Mouse (Mus musculus): Measurements from ENCODE around the gene Runx3.

Runx3 gene

GRCm38 (mm10) chr4:135150031-135150801, 29.8 kb downstream of the Runx3 start:
- DNase-seq (ENCODE audit: low spot score in 2 of 2): peak; percentile 38 to 48

GRCm38 (mm10) chr4:135151111-135151987, 30.9 kb downstream of the Runx3 start:
- peak in 1 of 2 experiments; percentile 41 for DNase-seq (ENCODE audit: low spot score in 2 of 2)

- DNase-seq (ENCODE audit: low spot score in 2 of 2): peak in 1 of 2 experiments; percentile 35
Measured at GRCm38 (mm10) chr4:135151988-135152594, 31.6 kb downstream of the Runx3 start.

GRCm38 (mm10) chr4:135152834-135153259, 32.4 kb downstream of the Runx3 start:
- DNase-seq (ENCODE audit: low spot score in 2 of 2): peak in 1 of 2 experiments; percentile 41

GRCm38 (mm10) chr4:135153260-135154088, 33.0 kb downstream of the Runx3 start:
- DNase-seq (ENCODE audit: low spot score in 2 of 2): peak in 1 of 2 experiments; percentile 50

- no peak for DNase-seq (ENCODE audit: low spot score in 2 of 2)
Measured at GRCm38 (mm10) chr4:135154089-135154949, 33.9 kb downstream of the Runx3 start.

GRCm38 (mm10) chr4:135155106-135155800, 34.8 kb downstream of the Runx3 start:
- DNase-seq (ENCODE audit: low spot score in 2 of 2): no peak

GRCm38 (mm10) chr4:135155805-135156469, 35.5 kb downstream of the Runx3 start:
- DNase-seq (ENCODE audit: low spot score in 2 of 2): no peak

- DNase-seq (ENCODE audit: low spot score in 2 of 2): no peak
Measured at GRCm38 (mm10) chr4:135156531-135156930, 36.1 kb downstream of the Runx3 start.

GRCm38 (mm10) chr4:135157329-135157728, 36.9 kb downstream of the Runx3 start:
- no peak for DNase-seq (ENCODE audit: low spot score in 2 of 2)

GRCm38 (mm10) chr4:135158724-135159409, 38.4 kb downstream of the Runx3 start:
- DNase-seq (ENCODE audit: low spot score in 2 of 2): no peak

- DNase-seq (ENCODE audit: low spot score in 2 of 2): no peak
Measured at GRCm38 (mm10) chr4:135159663-135160062, 39.2 kb downstream of the Runx3 start.

GRCm38 (mm10) chr4:135160168-135160567, 39.7 kb downstream of the Runx3 start:
- DNase-seq (ENCODE audit: low spot score in 2 of 2): no peak

- DNase-seq (ENCODE audit: low spot score in 2 of 2): no peak
Measured at GRCm38 (mm10) chr4:135161441-135161840, 41.0 kb downstream of the Runx3 start.

- DNase-seq (ENCODE audit: low spot score in 2 of 2): no peak
Measured at GRCm38 (mm10) chr4:135165761-135166160, 45.3 kb downstream of the Runx3 start.

GRCm38 (mm10) chr4:135166413-135167225, 46.2 kb downstream of the Runx3 start:
- DNase-seq (ENCODE audit: low spot score in 2 of 2): no peak

- DNase-seq (ENCODE audit: low spot score in 2 of 2): no peak
Measured at GRCm38 (mm10) chr4:135167816-135168527, 47.5 kb downstream of the Runx3 start.
